Mouse (Mus musculus): ENCODE data around the gene Pld1.

Pld1 gene

DNA sequence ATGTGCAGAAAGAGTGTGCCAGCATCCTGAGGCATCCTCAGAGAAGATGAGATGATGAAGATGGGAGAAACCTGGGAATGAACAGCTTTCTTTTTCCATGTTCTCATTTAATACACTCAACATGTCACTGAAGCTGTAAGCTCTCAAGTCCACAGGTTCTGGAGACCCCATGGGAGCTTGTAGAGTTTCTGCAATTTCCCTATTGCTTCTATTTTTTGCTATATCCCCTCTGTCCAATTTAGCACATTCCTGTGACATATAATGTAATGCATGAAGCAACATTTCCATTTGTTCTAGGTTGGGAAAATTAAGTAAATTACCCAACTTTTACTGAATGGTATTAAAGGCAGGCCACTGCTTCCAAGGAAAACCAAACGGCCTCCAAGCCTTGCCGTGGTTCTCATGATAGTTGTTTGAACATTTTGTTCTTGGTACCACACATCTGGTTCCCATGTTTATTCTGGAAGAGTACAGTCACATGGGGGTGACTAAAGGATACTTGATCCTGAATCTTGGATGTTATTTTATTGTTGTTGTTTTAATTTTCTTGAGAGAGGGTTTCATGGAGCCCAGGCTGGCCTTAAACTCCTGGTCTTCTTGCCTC lies 52.7 kb downstream of the Pld1 start:
- DNase-seq (ENCODE audit: low spot score) = no peak

GRCm38 (mm10) chr3:27994175-27994990 lies 55.9 kb downstream of the Pld1 start:
- peak; percentile 16 for DNase-seq (ENCODE audit: low spot score)

GRCm38 (mm10) chr3:28004321-28004720 lies 65.8 kb downstream of the Pld1 start:
- DNase-seq (ENCODE audit: low spot score) = no peak

- DNase-seq (ENCODE audit: low spot score) = no peak
Measured at GRCm38 (mm10) chr3:28007684-28008083, 69.2 kb downstream of the Pld1 start.

DNA sequence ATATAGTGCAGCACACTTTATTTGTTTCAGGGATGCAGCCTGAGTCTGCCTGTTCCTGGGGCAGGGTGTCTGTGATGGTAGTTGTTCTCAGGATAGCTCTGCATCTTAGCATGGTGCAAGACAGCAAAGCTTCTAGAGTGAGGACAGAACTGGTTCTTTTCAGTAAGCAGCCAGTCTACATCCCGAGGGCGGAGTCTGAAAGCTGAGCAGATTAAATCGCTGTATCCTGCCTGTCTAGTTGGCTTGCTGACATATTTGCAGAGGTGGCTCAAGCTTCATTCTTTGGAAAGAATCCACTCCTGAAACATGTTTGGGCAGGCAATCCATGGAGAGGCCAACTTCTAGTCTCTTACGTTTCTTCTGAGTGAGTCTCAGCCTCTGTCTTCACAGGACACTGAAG lies 69.9 kb downstream of the Pld1 start:
- no peak for DNase-seq (ENCODE audit: low spot score)

- no peak for DNase-seq (ENCODE audit: low spot score)
Measured at GRCm38 (mm10) chr3:28012177-28012576, 73.7 kb downstream of the Pld1 start.

DNA sequence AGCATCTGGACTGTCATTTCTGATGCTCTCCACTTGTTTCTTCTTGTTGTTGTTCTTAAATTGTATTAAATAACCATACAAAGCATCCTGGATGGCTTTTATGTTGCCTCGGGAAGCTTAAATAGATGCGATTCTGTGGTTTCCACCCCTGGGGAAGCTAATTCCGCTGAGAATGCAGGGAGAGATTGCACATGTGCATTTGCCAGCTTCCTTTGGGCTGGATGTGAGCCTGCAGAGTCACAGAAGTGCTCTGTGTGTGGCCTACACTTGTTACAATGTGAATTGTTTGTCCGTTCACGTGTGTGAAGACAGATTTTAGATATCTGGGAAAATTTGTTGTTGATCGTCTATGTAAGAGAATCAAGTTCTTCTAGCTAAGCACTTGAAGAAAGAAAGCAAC lies 74.9 kb downstream of the Pld1 start:
- DNase-seq (ENCODE audit: low spot score) = no peak

- no peak for DNase-seq (ENCODE audit: low spot score)
Measured at GRCm38 (mm10) chr3:28017002-28017401, 78.5 kb downstream of the Pld1 start.

DNA sequence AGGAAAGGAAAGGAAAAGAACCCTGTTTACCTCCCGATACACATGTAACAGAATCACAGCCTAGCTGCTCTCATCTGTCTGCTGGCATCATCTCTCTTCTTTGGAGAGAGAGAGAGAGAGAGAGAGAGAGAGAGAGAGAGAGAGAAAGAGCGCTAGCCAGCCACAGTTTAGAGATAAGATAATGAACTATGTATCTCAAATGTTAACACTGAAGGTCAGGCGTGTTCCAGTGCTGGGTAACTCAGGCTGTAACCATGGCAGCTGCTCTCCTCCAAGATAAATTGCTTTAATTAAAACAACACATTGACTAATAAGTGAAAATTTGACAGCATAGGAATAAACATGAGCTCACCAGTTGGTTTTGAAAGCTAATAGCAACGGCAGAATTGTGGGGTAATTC lies 81.2 kb downstream of the Pld1 start:
- DNase-seq (ENCODE audit: low spot score) = no peak

GRCm38 (mm10) chr3:28020404-28020803 lies 81.9 kb downstream of the Pld1 start:
- DNase-seq (ENCODE audit: low spot score) = no peak

DNA sequence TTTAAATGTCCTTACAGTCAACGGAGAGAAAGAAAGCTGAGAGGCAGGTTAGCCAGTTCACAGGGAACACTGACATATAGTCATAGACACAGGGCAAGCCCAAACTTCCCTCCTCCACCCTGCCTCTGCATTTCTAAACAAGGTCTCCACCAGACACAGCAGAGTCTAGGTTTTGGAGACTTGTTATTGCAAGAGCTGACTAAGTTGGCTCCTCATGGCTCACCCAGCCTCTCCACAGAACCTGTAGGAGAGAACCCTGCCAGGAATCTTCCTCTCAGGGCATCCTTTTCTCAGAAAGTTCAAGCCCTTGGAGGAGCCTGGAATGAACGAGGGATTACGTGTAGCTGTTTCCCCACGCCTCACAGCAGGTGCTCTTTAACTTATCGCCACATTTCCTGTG lies 83.7 kb downstream of the Pld1 start:
- no peak for DNase-seq (ENCODE audit: low spot score)

- DNase-seq (ENCODE audit: low spot score) = peak; percentile 87
Measured at GRCm38 (mm10) chr3:28026876-28027275, 88.4 kb downstream of the Pld1 start.

GRCm38 (mm10) chr3:28028456-28028855 lies 90.0 kb downstream of the Pld1 start:
- no peak for DNase-seq (ENCODE audit: low spot score)

DNA sequence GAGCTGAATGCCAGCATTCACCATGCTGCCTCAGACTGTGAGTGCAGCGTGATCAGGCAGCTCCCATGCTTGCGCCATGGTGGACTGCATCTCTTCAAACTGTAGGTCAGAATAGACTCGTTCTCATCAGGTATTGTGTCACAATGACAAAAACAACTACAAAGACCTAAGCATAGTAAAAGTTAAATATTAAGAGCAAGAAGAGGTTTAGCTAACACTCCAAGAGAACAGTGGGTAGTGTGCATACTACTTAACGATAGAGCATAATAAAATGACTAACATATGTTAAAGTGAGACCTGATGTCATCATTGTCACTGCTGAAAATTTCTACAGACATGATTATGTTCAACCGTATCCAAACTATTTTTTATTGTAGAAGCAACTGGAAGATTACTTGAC lies 92.4 kb downstream of the Pld1 start:
- no peak for DNase-seq (ENCODE audit: low spot score)

- DNase-seq (ENCODE audit: low spot score) = peak; percentile 40
Measured at GRCm38 (mm10) chr3:28031643-28032243, 93.2 kb downstream of the Pld1 start.

GRCm38 (mm10) chr3:28033898-28034297 lies 95.4 kb downstream of the Pld1 start:
- DNase-seq (ENCODE audit: low spot score) = no peak

DNA sequence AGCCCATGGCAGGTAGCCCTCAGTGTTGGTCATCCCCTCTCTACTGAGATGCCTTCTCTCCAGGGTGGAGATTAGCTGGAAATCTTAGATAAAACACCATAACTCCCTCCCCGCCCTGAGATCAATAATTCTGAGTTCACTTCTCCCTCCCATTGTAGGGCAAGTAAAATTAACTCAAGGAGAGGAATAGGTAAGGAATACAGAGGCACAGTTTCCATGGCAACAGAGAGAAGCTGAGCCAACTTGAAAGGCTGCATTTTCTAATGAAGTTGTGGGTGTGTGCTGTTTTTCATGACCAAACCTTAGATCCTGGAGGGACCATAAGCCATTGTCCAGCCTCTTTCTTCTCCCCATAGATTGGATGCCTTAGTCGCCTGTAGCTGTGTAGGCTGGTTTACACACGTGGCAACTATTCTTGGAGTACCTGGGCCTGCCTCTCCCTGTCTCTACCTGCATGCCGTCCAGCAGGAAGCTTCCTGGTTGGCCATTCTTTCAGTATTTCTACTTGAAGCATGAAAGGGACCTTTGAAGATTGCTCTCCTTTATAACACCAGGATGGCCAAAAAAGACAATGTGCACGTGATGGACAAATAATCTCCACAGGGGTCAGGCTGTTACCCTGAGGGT lies 96.3 kb downstream of the Pld1 start:
- DNase-seq (ENCODE audit: low spot score) = no peak

- no peak for DNase-seq (ENCODE audit: low spot score)
Measured at GRCm38 (mm10) chr3:28037320-28037932, 98.9 kb downstream of the Pld1 start.

GRCm38 (mm10) chr3:28038106-28038505 lies 99.6 kb downstream of the Pld1 start:
- DNase-seq (ENCODE audit: low spot score) = no peak

- DNase-seq (ENCODE audit: low spot score) = no peak
Measured at GRCm38 (mm10) chr3:28039760-28040159, 101.3 kb downstream of the Pld1 start.

GRCm38 (mm10) chr3:28041236-28041635 lies 102.7 kb downstream of the Pld1 start:
- no peak for DNase-seq (ENCODE audit: low spot score)

DNA sequence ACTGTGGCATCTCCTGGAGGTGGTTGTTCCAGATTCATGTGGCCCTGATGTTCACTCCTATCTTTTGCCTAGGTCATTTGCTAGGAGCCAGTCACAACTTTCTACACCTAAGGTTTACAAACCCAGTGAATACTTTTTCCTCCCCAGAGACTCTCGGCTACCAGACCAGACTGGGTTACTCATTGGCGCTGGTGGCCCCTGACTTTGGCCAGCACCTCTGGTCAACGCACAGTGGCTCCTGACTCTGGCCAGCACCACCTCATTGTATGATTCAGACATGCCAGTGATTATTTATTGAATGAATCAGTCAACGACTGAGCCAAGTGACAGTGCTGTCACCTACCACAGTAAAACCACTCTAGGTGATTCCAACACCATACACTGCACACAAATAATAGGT lies 103.9 kb downstream of the Pld1 start:
- DNase-seq (ENCODE audit: low spot score) = no peak

Data from yolk sac, embryonic 10.5 days (tissue).